Mouse (Mus musculus) stomach, embryonic 16.5 days (tissue): Measurements from ENCODE around the gene Ube2c. TPM values are rescaled to one million over a fixed set of nuclear protein-coding genes. Genes with fewer than 3 reads are reported as not detected.

Experiments used
- polyA plus RNA-seq: library from polyadenylated mRNA; unstranded; fragments of >200 nt; fragmentation: Nextera tagmentation; extraction: Ambion mirVana; gene quantifications from 2 replicates; pipeline ENCODE4 v1.2.1, GENCODE M21; 2015

Ube2c gene
- polyA plus RNA-seq, 1 experiment from 2014 or later: 335 TPM

Other genes starting within 250 kb of the Ube2c start
- gene Wfdc2, start 207.5 kb upstream of the Ube2c start, polyA plus RNA-seq: 155 and 197 TPM in 2 replicates
- not detected in 2 replicates for gene Spint3, start 196.4 kb upstream of the Ube2c start, polyA plus RNA-seq
- 1.3 and 2.2 TPM in 2 replicates for gene Wfdc6a, start 184.5 kb upstream of the Ube2c start, polyA plus RNA-seq
- not detected in 2 replicates for gene Eppin, start 176.3 kb upstream of the Ube2c start, polyA plus RNA-seq
- not detected in 2 replicates for gene Wfdc6b, start 156.4 kb upstream of the Ube2c start, polyA plus RNA-seq
- not detected in 2 replicates for gene Wfdc8, start 156.3 kb upstream of the Ube2c start, polyA plus RNA-seq
- gene Wfdc16, start 131.1 kb upstream of the Ube2c start, polyA plus RNA-seq: not detected in 2 replicates
- 0.79 TPM in 1 of 2 replicates, not detected in the other for gene Wfdc10, start 113.9 kb upstream of the Ube2c start, polyA plus RNA-seq
- not detected in 2 replicates for gene Wfdc9, start 113.3 kb upstream of the Ube2c start, polyA plus RNA-seq
- gene Wfdc11, start 95.8 kb upstream of the Ube2c start, polyA plus RNA-seq: not detected in 2 replicates
- 4.2 and 5.5 TPM in 2 replicates for gene Wfdc13, start 84.8 kb upstream of the Ube2c start, polyA plus RNA-seq
- not detected in 2 replicates for gene Spint4, start 71.4 kb upstream of the Ube2c start, polyA plus RNA-seq
- not detected in 2 replicates for gene Spint5, start 54.6 kb upstream of the Ube2c start, polyA plus RNA-seq
- 1.3 and 1.9 TPM in 2 replicates for gene Wfdc3, start 24.0 kb upstream of the Ube2c start, polyA plus RNA-seq
- gene Dnttip1, start 23.9 kb upstream of the Ube2c start, polyA plus RNA-seq: 58.0 and 58.3 TPM in 2 replicates
- gene Tnnc2, start 10.1 kb downstream of the Ube2c start, polyA plus RNA-seq: 15.7 and 377 TPM in 2 replicates
- gene Snx21, start 15.9 kb downstream of the Ube2c start, polyA plus RNA-seq: 26.3 and 26.5 TPM in 2 replicates
- gene Acot8, start 35.0 kb downstream of the Ube2c start, polyA plus RNA-seq: 23.8 and 23.9 TPM in 2 replicates
- gene Zswim3, start 35.2 kb downstream of the Ube2c start, polyA plus RNA-seq: 8.8 TPM in 2 replicates
- gene Zswim1, start 52.8 kb downstream of the Ube2c start, polyA plus RNA-seq: 15.6 and 16.5 TPM in 2 replicates
- not detected in 2 replicates for gene Spata25, start 58.6 kb downstream of the Ube2c start, polyA plus RNA-seq
- gene Ctsa, start 63.0 kb downstream of the Ube2c start, polyA plus RNA-seq: 159 and 162 TPM in 2 replicates
- gene Neurl2, start 63.6 kb downstream of the Ube2c start, polyA plus RNA-seq: 7.2 and 7.9 TPM in 2 replicates
- gene Pltp, start 87.8 kb downstream of the Ube2c start, polyA plus RNA-seq: 60.1 and 76.5 TPM in 2 replicates
- gene Pcif1, start 109.4 kb downstream of the Ube2c start, polyA plus RNA-seq: 58.6 and 69.6 TPM in 2 replicates
- 11.3 and 12.4 TPM in 2 replicates for gene Zfp335, start 141.9 kb downstream of the Ube2c start, polyA plus RNA-seq
- 5.4 and 5.5 TPM in 2 replicates for gene Mmp9, start 170.9 kb downstream of the Ube2c start, polyA plus RNA-seq
- gene Slc12a5, start 190.9 kb downstream of the Ube2c start, polyA plus RNA-seq: 0.26 and 0.46 TPM in 2 replicates